Mouse (Mus musculus) testis, adult 2 months (tissue): ENCODE measurements around the gene Ugt1a5.

Experiments
- CTCF ChIP-seq: fragments of 200-500 bp; IDR thresholded peaks from 2 replicates; pipeline ENCODE4 v1.5.1; 2012; ENCODE audit warnings: low read depth, mild to moderate bottlenecking, inconsistent platforms, low read length, moderate library complexity; ENCODE audit not compliant: control insufficient read depth, insufficient read depth, insufficient replicate concordance
- POLR2A ChIP-seq: fragments of 200-500 bp; IDR thresholded peaks from 2 replicates; pipeline ENCODE4 v1.6.1; 2012; ENCODE audit warnings: low read depth, mild to moderate bottlenecking, inconsistent platforms, low read length, moderate library complexity; ENCODE audit not compliant: control insufficient read depth

- TF ChIP-seq CTCF (no peak), POLR2A (no peak)
These were observed 70.1 kb downstream of the Ugt1a5 start for GRCm38 (mm10) chr1:88235894-88236415.
